Mouse (Mus musculus): Measurements from ENCODE around the gene Fgf15. TPM values are rescaled to one million over a fixed set of nuclear protein-coding genes. Genes with fewer than 3 reads are reported as not detected.
A peak's percentile ranks its signal among the peaks of the same experiment; 100 is the strongest.
"Not testable (repeated sequence)": the region's sequence is repeated elsewhere in the genome, so short reads cannot be mapped to it uniquely, and the experiment has no call there.

Fgf15 gene
- polyA plus RNA-seq, 1 experiment, result not detected

DNA sequence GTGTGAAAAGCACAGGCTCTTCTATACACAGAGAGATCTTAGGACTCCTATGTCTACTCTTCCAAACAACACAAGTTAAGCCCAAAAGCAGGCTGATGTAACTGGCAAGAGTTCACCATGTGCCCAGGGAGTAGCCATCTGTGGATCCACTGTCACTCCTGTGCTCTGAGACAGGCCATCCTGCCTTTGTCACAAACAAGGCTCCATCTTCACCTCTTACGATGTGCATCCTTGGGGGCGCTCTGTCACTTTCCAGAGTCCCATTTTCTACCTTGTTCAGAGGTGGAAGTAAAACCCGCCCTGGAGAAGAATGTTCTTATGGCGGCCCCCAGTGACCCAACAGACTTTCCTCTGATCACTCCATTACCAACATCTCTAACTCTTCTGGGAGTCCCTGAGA is 1.6 kb upstream of the Fgf15 start:
- Histone ChIP-seq H3K36me3 (ENCODE audit: control insufficient read depth, insufficient read depth) (no peaks in the 10 kb centered on the region), H3ac (ENCODE audit: control insufficient read depth, insufficient read length) (no peak overlapping the region), H3K79me2 (ENCODE audit: control insufficient read depth, insufficient read depth) (no peaks in the 10 kb centered on the region), H3K27me3 (ENCODE audit: control insufficient read depth, insufficient read depth, insufficient read length) (peaks cover 41% of the 10 kb centered on the region), H3K4me3 (peak overlapping the region; percentile 21), H3K4me2 (ENCODE audit: low read depth) (peak overlapping the region; percentile 77)
- TF ChIP-seq MYOD1 (IDR thresholded peaks at IDR 0.05; ENCODE audit: control insufficient read depth in 1 of 3, insufficient read length in 2 of 3, low read depth in 2 of 3), result no peak
- no peak for TF ChIP-seq CEBPB (IDR thresholded peaks at IDR 0.05; ENCODE audit: insufficient read depth, poor library complexity, severe bottlenecking)
- no peak for TF ChIP-seq MAX (IDR thresholded peaks at IDR 0.05; ENCODE audit: low read depth)
- no peak for TF ChIP-seq POLR2AphosphoS2 (IDR thresholded peaks at IDR 0.05; ENCODE audit: insufficient read length, low read depth)
- no peak for TF ChIP-seq TCF3 (IDR thresholded peaks at IDR 0.05; ENCODE audit: insufficient read length, low read depth)
- no peak for TF ChIP-seq SRF (IDR thresholded peaks at IDR 0.05; ENCODE audit: control insufficient read depth, insufficient read length, low read depth)
- no peak for TF ChIP-seq POLR2A (IDR thresholded peaks at IDR 0.05; ENCODE audit: insufficient read length, low read depth)
- TF ChIP-seq REST (IDR thresholded peaks at IDR 0.05; ENCODE audit: insufficient read depth, insufficient read length), result no peak
- TF ChIP-seq MYOG (IDR thresholded peaks at IDR 0.05; ENCODE audit: control insufficient read depth in 1 of 3, insufficient read depth in 1 of 3, insufficient read length in 2 of 3, low read depth in 2 of 3), result no peak
- TF ChIP-seq E2F4 (IDR thresholded peaks at IDR 0.05; ENCODE audit: insufficient read depth), result no peak
- no peak for TF ChIP-seq TCF12 (IDR thresholded peaks at IDR 0.05; ENCODE audit: insufficient read depth, poor library complexity, severe bottlenecking)
- no peak for TF ChIP-seq USF1 (IDR thresholded peaks at IDR 0.05; ENCODE audit: low read depth)

DNA sequence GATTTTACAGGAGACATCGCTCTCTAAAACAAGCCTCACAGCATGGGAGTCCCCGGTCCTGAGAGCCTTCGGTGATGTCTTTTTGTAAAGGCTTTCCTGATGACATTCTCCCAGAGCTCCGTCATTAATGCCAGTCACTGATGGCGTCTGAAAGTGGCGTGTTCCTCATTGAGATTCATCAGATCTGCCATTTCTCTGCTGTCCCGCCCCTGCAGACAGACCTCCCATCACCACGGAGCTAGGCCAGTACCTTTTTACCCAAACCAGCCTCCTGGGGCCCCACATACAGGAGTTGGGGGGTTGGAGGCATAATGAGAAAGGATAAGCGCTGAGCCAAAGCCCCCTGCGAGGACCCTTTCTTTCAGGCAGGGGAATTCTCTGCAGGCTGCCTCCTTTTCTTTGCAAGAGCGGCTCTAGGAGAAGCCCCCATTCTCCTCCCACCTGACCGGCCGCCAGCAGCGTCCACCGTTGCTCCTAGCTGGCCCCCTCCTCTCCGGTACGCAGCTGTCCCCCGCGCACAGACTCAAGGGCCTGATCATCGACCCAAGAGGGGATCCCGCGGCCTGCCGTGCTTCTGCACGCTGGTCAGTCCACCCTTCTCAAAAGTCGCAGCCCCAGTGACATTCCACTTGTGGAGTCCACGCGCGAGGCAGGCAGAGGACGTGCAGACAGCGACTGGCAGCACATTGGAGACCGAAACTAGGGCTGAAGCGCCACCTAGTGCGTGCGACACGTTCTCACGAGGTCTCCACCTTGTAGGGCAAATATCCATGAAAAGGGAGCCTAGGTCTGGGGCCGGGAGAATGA is 823 bp upstream of the Fgf15 start:
- no peaks in the 10 kb centered on the region for H3K79me2 ChIP-seq (ENCODE audit: control insufficient read depth, insufficient read depth)
- H3ac ChIP-seq (ENCODE audit: control insufficient read depth, insufficient read length), result peak overlapping the region; percentile 4
- TF ChIP-seq MAX (IDR thresholded peaks at IDR 0.05; ENCODE audit: low read depth), result no peak
- TF ChIP-seq POLR2A (IDR thresholded peaks at IDR 0.05; ENCODE audit: insufficient read length, low read depth), result peak; percentile 33
- TF ChIP-seq POLR2AphosphoS2 (IDR thresholded peaks at IDR 0.05; ENCODE audit: insufficient read length, low read depth), result no peak
- peak in 1 of 3 experiments; percentile 16 for TF ChIP-seq MYOG (IDR thresholded peaks at IDR 0.05; ENCODE audit: control insufficient read depth in 1 of 3, insufficient read depth in 1 of 3, insufficient read length in 2 of 3, low read depth in 2 of 3)
- no peak for TF ChIP-seq CEBPB (IDR thresholded peaks at IDR 0.05; ENCODE audit: insufficient read depth, poor library complexity, severe bottlenecking)
- no peak for TF ChIP-seq REST (IDR thresholded peaks at IDR 0.05; ENCODE audit: insufficient read depth, insufficient read length)
- TF ChIP-seq MYOD1 (IDR thresholded peaks at IDR 0.05; ENCODE audit: control insufficient read depth in 1 of 3, insufficient read length in 2 of 3, low read depth in 2 of 3), result peak in 1 of 3 experiments; percentile 11
- TF ChIP-seq SRF (IDR thresholded peaks at IDR 0.05; ENCODE audit: control insufficient read depth, insufficient read length, low read depth), result peak; percentile 17
- no peak for TF ChIP-seq USF1 (IDR thresholded peaks at IDR 0.05; ENCODE audit: low read depth)
- peak overlapping the region; percentile 77 for H3K4me2 ChIP-seq (ENCODE audit: low read depth)
- peak overlapping the region; percentile 21 for H3K4me3 ChIP-seq
- H3K27me3 ChIP-seq (ENCODE audit: control insufficient read depth, insufficient read depth, insufficient read length), result peaks cover 36% of the 10 kb centered on the region
- no peaks in the 10 kb centered on the region for H3K36me3 ChIP-seq (ENCODE audit: control insufficient read depth, insufficient read depth)

DNA sequence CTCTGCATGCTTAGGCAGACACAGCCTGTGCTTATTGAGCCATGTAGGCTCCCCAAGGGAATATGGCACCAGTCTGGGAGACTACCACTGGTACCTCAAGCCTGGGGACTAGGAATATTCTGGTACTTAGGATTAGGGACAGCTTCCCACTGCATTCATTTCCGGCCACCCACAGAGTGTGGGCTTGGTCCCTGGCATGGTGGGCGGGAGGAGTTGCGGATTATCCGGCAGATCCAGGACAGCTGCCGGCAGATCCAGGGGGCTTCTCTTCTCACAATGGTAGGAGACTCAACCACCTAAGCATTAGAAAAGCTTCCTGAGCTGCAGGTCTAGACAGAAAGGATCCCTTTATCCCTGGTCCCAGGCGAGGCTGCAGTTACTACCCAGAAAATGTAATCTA is 2.2 kb downstream of the Fgf15 start:
- Histone ChIP-seq H3K79me2 (ENCODE audit: control insufficient read depth, insufficient read depth) (no peaks in the 10 kb centered on the region), H3K4me2 (ENCODE audit: low read depth) (no peak overlapping the region), H3K4me3 (no peak overlapping the region), H3ac (ENCODE audit: control insufficient read depth, insufficient read length) (no peak overlapping the region), H3K36me3 (ENCODE audit: control insufficient read depth, insufficient read depth) (no peaks in the 10 kb centered on the region), H3K27me3 (ENCODE audit: control insufficient read depth, insufficient read depth, insufficient read length) (peaks cover 36% of the 10 kb centered on the region)
- no peak for TF ChIP-seq MYOD1 (IDR thresholded peaks at IDR 0.05; ENCODE audit: control insufficient read depth in 1 of 3, insufficient read length in 2 of 3, low read depth in 2 of 3)
- TF ChIP-seq TCF12 (IDR thresholded peaks at IDR 0.05; ENCODE audit: insufficient read depth, poor library complexity, severe bottlenecking), result no peak
- no peak for TF ChIP-seq POLR2AphosphoS2 (IDR thresholded peaks at IDR 0.05; ENCODE audit: insufficient read length, low read depth)
- TF ChIP-seq REST (IDR thresholded peaks at IDR 0.05; ENCODE audit: insufficient read depth, insufficient read length), result no peak
- no peak for TF ChIP-seq E2F4 (IDR thresholded peaks at IDR 0.05; ENCODE audit: insufficient read depth)
- TF ChIP-seq MAX (IDR thresholded peaks at IDR 0.05; ENCODE audit: low read depth), result no peak
- TF ChIP-seq POLR2A (IDR thresholded peaks at IDR 0.05; ENCODE audit: insufficient read length, low read depth), result no peak
- TF ChIP-seq MYOG (IDR thresholded peaks at IDR 0.05; ENCODE audit: control insufficient read depth in 1 of 3, insufficient read depth in 1 of 3, insufficient read length in 2 of 3, low read depth in 2 of 3), result no peak
- TF ChIP-seq TCF3 (IDR thresholded peaks at IDR 0.05; ENCODE audit: insufficient read length, low read depth), result no peak
- no peak for TF ChIP-seq USF1 (IDR thresholded peaks at IDR 0.05; ENCODE audit: low read depth)
- TF ChIP-seq CEBPB (IDR thresholded peaks at IDR 0.05; ENCODE audit: insufficient read depth, poor library complexity, severe bottlenecking), result no peak

DNA sequence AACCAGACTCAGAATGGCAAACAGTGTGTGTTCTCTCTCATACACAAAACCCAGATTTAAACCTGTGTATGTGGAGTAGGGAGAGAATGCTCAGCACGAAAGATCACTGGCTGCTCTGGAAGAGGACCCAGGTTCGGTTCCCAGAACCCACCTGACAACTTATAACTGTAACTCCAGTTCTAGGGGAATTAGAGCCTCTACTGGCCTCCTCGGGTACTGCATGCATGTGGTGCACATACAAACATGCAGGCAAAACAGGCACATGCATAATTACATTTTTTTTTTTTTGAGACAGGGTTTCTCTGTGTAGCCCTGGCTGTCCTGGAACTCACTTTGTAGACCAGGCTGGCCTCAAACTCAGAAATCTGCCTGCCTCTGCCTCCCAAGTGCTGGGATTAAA is 9.2 kb downstream of the Fgf15 start:
- H3K27me3 ChIP-seq (ENCODE audit: control insufficient read depth, insufficient read depth, insufficient read length); H3K4me3 ChIP-seq; H3K4me2 ChIP-seq (ENCODE audit: low read depth); H3K36me3 ChIP-seq (ENCODE audit: control insufficient read depth, insufficient read depth); H3ac ChIP-seq (ENCODE audit: control insufficient read depth, insufficient read length); H3K79me2 ChIP-seq (ENCODE audit: control insufficient read depth, insufficient read depth): not testable (repeated sequence)
